Mouse (Mus musculus) heart, adult 10 weeks (tissue): ENCODE results near the gene Bdnf. TPM values are rescaled to one million over a fixed set of nuclear protein-coding genes. Genes with fewer than 3 reads are reported as not detected.

Experiments
- polyA plus RNA-seq: library from polyadenylated mRNA; stranded (reverse); fragments of 350-450 nt; fragmentation: Illumina TruSeq; extraction: RNeasy Lipid Tissue Mini Kit (QIAGEN cat#74804); gene quantifications from one replicate; pipeline ENCODE4 v1.2.3, GENCODE M21; 2014; ENCODE audit warnings: low read depth, low replicate concordance

The Bdnf gene
- 3.9 TPM for polyA plus RNA-seq

GRCm38 (mm10) chr2:109674532-109674931, at the start of gene Bdnf:
Gene Bdnf (plus strand): TSS chr2:109674700.

Other genes starting within 250 kb of the Bdnf start
- 30.6 TPM for gene Lin7c, start 216.2 kb downstream of the Bdnf start, polyA plus RNA-seq
- gene Lgr4, start 242.9 kb downstream of the Bdnf start, polyA plus RNA-seq = 16.2 TPM